Mouse (Mus musculus) urinary bladder, postnatal 14 days (tissue): ENCODE data around the gene Esrra.
"Not testable (repeated sequence)": the region's sequence is repeated elsewhere in the genome, so short reads cannot be mapped to it uniquely, and the experiment has no call there.

Experiments
- DNase-seq: peaks from one replicate; pipeline ENCODE4 v3.0.0; 2021; ENCODE audit warnings: low spot score

The Esrra gene

DNA sequence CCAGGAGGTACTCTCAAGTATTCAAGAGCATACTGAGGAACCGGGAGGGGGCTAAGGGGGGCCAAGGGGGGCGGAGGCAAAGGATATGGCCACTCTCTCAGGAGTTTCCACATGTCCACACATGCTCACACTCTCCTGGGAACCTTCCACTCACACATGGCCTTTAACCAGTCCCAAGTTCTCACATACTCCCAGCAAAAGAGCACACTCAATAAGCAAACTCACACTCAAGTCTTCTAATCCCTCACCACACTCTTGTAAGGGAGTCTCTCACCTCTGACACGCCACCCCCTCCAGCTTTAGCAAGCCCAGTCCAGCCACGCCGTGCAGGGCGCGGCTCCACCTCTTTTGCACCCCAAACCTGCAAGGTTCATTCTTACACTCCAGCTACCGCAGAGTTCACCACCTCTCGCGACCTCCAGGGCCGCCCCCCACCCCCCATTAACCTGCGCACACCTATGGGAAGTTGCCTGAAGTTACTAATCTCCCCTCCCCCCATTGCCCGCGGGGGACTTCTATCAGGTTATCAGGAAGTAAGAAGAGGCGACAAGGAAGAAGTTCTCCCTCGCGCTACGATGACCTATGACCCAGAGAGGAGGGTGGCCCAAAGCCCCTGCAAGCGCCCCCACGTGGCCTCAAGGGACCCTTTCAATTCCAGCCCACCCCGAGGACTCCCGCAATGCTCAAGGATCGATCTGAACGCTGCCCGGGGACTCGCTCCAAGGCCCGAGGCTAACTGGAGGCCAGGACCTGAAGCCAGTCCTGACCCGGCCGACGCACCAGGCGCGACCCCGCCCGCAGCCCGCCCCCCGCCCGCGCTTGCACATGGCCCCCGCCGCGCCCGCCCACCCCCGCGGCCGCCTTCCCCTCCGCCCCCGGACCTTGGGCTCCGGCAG, 624 bp downstream of the Esrra start:
- peak; percentile 61 for DNase-seq

DNA sequence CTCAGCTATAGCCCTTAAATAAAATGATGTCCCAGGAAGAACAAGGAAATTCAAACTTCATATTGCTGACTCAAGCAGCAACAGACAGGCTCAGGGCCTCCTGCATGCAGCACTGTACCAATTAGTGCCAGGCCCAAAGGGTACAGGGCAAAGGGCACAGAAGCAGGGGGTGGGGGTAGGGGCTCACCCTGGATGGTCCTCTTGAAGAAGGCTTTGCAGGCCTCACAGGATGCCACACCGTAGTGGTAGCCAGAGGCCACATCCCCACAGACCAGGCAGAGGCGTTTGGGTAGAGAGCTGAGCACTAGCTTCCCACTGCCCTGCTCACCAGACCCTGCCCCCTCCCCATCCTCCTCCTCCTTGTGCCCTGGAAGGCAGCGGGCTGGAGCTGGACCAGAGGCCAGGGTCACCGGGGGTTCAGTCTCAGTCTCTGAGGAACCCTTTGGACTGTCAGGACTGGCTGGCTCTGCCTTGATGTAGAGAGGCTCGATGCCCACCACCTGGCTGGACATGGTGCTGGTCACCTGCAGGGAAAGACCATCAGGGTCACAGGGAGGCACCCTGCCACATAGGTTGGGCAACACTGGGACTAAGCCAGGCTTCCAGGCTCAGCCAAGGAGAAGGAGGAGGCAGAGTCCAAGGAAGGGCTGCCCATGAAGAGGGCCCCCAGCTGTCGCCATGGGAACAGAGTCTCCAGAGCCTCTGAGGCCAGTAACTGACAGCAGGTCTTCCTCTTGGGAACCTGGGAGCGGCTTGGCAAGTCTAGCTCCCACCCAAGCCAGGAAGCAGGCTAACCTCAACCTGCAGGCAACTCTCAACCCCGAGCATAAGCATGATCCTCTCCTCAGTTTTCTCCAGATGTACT, 1.5 kb downstream of the Esrra start:
- no peak for DNase-seq

DNA sequence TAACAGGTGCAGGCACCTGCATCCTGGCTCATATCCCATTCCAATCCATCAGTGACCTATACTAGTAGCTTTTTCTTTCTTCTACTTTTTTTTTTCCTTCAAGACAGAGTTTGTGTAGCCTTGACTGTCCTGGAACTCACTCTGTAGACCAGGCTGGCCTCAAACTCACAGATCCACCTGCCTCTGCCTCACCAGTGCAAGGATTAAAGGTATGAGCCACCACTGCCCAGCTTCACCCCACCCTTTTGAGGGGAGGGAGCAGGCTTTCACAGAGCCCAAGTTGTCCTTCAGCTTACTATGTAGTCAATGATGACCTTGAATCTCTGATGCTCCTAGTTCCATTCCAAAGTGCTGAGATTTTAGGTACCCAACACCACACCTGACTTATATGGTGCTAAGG, 2.2 kb downstream of the Esrra start:
- DNase-seq, result no peak

DNA sequence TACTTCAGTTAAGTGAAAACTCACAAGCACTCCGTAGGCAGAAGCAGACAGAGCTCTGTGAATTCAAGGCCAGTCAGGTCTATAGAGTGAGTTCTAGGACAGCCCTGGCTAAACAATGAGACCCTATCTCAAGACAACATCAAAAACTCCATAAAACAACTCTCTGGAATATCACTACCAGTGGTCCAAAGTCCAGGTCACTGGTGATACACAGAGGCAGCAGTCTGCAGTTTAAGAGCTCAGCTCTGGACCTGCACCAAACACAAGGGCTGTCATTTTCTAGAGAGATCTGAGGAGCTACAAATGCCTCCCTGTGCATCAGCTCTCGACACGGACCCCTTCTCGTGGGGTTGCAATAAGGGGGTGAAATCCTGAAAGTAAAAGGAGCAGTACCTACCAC, 3.3 kb downstream of the Esrra start:
- no peak for DNase-seq

DNA sequence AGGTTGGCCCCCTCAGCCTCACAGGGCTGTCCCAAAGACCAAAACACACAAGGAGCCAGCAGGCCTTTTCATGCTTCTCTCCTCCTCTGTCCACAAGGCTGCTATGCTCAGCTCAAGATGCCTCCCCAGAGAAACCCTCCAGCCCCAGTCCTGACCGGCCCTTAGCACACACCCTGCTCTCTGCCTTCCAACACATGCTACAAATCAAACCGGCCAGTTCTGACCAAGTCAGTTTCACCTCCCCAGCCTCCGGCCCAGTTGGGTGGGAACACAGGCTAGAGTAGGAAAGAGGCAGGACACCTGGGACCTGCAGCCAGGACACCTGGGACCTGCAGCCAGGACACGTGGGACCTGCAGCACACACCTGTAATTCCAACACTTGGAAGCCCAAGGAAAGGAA, 5.1 kb downstream of the Esrra start:
- DNase-seq, result no peak

DNA sequence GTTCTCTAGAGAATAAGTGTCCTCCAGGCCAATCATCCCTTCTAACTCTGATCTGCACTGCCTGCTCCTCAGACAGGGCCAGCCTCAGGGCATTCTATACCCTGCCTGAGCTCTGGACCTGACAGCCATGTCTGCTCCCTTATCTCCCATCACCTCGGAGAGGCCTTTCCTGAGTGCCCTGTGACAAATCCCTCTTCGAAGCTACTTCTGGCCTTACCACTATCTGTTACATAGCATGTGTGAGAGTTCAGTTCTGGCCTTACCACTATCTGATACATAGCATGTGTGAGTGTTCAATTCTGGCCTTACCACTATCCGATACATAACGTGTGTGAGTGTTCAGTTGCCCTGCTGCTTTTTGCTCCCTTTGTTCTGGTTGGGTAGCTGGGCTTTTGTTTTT, 6.3 kb downstream of the Esrra start:
- no peak for DNase-seq

DNA sequence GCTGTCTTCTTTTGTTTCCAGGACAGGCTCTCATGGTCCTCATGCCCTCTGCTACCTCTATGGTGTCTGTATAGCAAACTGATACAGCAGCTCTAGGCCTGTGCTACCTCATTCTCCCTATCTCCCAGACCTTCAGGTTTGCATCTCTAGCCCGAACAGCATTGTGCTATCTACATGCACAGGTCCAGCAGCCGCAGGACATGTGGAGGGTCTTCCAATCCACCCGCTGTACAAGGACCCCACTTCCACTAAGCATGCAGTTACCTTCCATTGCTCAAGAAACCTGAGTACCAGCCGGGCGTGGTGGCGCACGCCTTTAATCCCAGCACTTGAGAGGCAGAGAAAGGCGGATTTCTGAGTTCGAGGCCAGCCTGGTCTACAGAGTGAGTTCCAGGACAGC, 7.1 kb downstream of the Esrra start:
- DNase-seq, result no peak

DNA sequence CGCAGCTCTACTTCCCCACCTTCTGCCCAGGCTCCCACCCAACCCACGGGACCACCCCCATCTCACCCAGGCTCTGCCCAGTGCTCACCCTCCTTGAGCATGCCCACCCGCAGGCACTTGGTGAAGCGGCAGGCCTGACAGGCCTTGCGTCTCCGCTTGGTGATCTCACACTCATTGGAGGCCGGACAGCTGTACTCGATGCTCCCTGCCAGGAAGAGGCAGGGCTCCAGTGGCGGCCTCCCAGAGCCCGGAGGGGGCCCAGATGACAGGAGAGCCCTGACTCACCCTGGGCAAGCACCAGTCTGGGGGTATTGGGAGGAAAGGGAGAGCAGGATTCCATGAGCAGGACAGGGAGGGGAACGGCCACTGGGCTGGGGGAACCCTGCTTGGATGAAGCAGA, 7.6 kb downstream of the Esrra start:
- DNase-seq, result no peak

DNA sequence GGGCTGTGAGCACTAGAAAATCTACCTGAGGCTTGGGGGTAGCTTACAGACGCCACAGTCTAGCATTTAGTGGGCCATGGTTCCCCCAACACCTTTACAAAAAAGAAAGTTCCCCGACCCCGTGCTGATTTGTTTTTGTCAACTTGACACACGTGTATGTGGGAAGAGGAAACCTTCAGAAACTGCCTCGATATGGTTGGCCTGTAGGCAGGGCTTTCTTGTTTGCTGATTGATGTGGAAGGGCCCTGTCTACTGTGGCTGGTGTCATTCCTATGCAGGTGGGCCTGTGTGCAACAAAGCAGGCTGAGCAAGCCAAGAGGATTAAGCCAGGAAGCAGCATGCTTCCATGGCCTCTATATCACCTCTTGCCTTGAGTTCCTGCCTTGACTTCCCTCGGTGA, 8.6 kb downstream of the Esrra start:
- no peak for DNase-seq

DNA sequence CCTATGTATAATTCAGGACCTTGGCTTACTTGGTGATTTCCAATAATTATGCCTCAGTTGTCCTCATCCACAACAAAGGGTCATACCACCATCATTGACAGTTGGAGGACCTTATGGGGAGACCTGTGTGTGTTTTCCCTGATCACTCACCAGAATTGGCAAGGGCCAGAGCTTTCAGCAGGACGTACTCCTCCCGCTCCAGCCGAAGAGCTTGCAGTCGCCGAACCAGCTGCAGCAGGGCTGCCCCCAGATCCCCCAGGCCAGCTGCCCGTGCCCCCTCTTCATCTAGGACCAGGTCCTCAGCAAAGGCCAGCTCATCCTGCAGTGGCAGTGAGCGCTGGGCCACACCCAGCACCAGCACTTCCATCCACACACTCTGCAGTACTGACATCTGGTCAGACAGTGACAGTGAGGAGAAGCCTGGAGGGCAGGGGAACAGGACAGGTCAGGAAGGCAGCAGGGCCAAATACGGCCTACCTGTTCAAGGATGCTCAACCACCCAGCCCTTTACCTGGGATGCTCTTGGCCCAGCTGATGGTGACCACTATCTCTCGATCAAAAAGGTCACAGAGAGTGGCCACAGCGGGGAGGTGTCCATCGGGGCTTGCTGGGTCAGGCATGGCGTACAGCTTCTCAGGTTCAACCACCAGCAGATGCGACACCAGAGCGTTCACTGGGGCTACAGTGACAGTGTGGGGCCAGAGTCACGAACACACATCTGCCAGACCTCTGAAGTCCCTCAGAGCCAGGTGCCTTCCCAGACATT, 9.2 kb downstream of the Esrra start:
- no peak for DNase-seq

DNA sequence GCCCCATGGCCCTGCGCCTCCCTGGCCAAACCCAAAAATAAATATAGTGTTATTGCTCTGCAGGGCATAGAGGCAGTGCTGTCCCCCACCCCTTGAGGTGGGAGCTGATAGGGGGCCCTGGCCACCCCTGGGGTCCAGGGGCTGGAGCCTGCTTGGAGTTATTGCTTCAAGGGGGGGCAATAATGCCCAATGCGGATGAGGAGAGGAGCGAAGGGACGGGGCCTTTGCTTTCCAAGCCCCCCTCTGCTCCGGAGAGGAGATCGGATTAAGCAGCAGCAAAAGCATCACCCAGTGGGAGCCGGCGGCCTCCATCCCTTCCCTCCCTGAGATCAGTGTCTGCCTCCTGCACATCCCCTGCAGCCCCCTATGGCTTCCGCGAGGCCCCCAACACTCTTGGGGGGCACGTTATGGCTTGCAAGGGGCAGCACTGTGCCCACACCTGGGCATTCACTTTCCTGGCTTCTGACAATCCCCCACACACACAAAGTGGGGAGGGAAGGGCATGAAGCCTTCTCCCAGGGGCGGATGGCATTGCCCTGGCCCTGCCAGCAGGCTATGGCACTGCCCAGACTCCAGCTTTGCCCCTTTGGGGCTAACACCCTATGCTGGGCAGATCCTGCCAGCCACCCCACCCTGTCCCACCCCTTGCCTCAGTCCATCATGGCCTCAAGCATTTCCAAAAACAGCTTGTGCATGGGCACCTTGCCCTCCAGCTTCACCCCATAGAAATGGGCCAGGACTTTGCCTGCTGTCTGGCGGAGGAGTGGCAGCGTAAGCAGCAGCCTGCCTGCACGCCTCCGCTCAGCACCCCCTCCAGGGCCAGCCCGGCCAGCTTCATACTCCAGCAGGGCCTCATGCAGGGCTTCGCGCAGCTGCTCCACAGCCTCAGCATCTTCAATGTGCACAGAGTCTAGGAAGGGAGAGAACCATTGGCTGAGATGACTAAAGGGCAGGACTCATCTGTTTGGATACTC, 10.2 kb downstream of the Esrra start:
- no peak for DNase-seq

DNA sequence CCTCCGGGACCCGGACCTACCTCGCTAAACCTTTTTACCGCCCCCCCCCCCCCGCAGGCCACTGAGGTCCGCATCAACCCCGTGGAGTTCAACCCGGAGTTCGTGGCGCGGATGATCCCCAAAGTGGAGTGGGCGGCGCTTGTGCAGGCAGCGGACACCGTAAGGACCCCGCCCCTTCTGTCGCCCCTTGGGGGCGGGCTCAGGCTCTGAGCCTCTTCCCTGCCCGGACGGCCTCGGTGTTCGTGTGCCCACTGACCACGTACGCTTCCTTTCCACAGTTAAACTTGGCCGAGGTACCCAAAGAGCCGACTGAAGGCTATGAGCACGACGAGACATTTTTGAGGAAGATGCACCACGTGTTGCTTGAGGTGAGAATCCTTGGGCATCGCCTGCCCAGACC, 11.3 kb downstream of the Esrra start:
- DNase-seq, result not testable (repeated sequence)

DNA sequence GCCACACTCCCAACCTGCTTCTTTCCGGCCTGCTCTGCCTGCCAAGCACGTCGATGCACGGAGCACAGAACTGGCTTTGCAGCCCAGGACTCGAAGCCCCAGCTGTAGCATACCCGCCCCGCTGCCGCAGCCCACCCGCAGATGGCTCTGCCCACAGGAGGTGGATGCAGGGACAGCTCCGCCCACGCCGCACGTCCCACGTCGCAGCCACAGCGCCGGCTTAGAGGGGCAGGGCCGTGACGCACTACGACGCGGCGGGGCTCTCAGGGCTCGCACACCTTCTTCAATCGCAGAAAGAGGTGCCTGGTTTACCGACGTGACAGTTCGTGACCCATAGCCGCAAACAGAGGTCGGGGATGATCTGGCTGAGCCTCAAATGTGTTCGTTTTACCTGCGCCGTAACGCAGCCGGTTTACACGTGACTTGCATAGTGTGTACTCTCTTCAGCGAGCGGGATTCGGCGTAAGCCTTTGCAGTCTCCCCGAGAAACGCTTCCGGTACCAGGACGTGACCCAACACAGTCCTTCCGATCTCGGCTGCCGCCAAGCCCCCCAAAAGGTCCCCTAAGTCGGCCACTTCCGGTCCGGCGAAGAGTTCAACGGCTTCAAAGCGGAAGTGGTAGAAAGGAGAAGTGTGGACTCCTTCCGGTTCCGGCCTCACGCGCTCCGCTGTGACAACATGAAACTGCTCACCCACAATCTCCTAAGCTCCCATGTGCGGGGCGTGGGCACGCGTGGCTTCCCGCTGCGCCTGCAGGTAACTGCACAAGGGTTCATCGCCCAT, 11.9 kb downstream of the Esrra start, which contains the start of the genes Trmt112 and Prdx5:
Gene Trmt112 (plus strand): TSS at position 192 of the 783 bp plus-strand sequence.
Gene Prdx5 (minus strand): TSS at position 600 of the 783 bp plus-strand sequence.
- peak; percentile 94 for DNase-seq

DNA sequence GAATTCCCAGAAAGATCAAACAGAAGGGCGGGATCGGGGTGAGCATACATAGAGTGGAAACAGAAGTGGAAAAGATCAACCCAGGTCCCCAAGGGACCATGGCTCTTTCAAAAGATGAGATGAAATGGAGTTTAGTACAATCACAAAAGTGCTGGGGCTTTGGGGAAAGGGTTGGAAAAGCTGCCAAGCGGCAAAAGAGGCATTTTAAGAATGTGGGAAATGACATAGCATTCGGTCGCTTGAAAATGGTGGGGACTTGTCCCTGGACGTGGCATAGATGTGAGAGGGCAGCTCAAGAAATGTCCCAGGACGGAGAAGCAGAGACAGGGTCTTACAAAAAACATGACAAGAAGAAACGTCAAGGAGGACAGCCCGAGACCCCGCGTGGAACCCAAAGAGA, 12.6 kb downstream of the Esrra start:
- no peak for DNase-seq

DNA sequence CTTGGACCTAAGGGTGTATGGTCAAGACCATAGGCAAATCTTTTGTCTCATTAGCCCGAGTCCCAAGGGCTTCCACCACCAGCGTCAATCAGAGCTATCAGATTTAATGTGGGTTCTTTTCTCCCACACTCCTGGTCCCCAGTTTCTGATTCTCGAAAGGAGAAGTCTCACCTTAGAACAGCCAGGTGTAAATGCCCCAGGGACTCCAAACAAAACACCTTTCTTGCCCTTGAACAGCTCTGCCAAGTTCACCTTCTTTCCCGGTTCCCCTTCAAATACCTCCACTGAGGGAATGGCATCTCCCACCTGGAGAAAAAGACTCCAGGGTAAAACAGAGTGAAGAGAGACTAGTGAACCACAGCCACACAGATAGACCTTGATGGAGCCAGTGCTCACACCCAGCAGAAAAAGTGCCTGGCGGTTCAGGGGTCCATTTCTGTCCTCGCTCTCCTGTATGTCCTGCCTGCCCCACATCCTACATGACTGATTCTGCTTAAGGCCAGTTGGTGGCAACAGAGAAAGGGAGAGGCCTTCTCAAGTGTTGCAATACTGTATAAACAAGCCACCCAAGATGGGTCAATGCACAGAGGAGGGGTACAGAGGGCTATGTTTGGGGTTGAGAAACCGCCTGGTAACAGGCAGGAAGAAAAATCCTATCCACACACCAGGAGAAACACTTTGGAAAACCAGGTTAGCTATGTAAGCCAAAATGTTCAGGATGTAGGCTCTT, 13.6 kb downstream of the Esrra start:
- no peak for DNase-seq

DNA sequence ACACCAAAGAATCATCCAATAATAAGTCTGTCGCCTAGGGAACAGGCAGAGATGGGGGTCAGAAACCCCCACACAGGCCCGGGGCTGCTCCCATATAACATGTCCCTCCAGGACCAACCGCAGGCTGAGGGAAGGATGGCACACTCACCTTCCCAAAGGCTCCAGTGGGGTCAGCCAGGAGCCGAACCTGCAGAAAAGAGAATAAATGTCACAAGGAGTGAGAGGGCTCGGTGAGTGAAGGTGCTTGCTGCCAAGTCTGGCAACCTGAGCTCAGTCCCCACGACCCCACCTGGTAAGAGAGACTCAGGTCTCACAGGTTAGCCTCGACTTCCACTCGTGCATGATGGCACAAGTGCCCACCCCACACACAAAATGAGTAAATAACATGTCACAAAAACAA, 14.5 kb downstream of the Esrra start:
- no peak for DNase-seq

DNA sequence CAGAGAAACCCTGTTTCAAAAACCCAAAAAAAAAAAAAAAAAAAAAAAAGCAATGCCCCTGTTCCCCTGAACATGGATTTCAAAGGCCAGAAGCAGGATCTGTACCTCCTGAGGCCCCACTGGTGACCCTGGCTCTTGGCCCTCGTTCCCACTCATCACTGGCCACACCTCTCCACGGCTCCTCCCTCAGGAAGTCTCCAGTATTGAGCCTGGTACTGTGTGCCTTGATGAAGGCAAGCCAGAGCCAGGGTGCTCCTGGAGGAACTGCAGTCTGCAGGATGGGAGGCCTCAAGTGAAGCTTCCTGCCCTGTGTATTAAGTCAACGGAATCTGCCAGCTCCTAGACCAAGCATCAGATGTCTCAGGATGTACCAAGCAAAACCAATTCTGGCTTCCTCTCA, 15.4 kb downstream of the Esrra start:
- no peak for DNase-seq

DNA sequence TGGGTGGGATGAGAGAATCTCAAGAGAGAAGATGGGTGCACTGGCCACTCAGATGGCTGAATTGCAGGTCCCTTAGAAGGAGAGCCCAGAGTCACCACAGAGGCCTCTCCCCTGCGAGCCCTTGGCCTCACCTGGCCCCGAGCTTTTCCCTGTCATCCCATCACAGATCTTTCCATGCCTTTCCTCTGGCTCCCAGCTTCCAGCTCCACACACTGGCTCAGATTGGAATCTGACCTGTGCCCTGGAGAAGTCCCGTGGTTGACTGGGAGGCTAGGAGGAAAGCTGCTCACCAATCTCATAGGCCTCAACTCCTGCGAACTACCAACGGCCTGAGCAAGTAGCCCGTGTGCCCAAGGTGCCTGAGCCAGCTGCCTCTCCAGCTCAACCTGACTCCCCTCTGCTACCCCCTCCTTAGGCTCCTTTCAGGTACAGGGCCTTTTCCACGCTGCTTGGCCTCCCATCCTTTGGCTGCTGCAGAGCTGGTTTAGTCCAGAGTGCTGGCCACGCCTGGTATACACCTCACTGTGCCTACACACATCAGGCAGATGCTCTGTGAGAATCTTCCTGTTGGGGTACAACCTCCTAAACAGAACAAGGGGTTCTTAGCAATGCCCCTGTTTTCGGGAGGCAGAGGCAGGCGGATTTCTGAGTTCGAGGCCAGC, 16.0 kb downstream of the Esrra start:
- no peak for DNase-seq

DNA sequence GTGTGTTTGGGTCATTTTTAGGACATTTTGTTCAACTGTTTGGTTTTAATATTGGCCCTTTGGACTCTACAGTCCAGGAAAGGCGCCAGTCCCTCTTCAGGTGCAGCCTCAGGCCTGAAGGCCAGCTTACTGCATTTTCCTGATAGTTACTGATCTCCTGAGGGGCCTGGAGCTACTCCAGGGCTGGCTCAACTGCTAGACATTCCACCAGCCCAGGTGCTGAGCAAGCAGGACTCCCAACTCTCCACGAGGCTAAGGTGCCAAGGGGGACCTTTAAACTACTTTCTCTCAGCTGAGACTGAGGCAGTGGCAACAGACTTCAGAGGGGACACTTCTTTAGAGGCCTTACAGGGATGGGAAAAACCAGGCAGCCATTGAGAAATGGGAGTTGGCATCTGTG, 16.8 kb downstream of the Esrra start:
- DNase-seq, result no peak
